Mouse (Mus musculus) cerebellum, adult 18-20 months (tissue): ENCODE results near the gene Ndufaf1.
"Not testable (repeated sequence)": the region's sequence is repeated elsewhere in the genome, so short reads cannot be mapped to it uniquely, and the experiment has no call there.

Source experiments
- DNase-seq, 2 experiments: peaks; one replicate each; pipeline ENCODE4 v3.0.0; 2021

Ndufaf1 gene

GRCm38 (mm10) chr2:119662220-119663182, at the start of gene Ndufaf1:
TSS of gene Ndufaf1 (minus strand) at chr2:119662827.
- DNase-seq = peak; percentile 78 to 86

GRCm38 (mm10) chr2:119710011-119710410, 47.4 kb upstream of the Ndufaf1 start:
- no peak for DNase-seq

DNA sequence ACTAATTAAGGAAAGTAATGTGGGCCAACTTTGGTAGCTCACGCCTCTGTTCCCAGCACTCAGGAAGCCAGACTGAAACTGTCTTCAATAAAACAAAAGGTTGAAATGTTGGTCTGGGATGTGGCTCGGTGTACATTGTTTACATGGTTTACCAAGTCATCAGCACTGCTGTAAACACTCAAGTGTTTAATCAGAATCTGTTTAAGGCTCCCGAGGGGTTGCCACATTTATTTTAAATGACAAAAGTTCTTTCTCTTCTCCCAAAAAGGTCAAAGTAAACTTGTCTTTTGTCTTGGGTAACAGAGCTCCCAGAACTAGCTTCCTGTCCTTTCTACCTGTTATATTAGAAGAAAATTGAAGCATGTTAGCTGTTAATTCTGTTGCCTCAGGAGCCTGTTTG, 45.0 kb upstream of the Ndufaf1 start:
- DNase-seq = no peak

DNA sequence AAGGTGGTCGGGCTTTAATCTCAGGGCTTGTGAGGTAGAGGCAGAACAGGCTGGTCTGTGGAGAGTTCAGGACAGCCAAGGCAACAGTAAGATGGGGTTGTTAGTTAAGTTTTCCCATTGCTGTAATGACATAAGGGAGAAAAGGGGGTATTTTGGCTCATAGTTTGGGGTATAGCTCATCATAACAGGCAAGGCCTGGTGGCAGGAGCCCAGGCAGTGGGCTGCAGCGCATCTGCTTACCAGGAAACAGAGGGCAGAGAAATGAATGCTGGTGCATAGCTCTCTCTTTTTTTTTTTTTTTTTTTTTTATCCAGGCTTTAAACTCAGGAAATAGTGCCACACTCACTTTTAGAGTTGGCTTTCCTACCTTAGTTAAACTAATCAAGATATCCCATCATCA, 40.5 kb upstream of the Ndufaf1 start:
- no peak for DNase-seq

DNA sequence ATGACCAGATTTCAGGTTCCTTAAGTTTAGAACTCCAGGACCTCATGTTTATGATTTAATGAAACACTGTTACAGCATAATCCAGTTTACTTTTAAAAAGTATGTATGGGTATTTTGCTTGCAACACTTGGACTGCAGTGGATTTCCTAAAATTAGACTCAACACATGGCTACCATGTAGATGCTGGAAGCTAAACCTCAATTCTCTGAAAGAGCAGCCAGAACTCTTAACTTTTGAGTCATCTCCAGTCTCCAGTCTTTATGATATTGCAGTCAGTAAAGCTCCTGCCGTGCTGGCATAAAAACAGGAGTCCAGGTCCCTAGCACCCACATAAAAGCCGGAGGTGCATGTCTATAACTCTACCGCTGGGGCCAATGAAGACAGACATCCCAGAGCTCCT, 37.3 kb upstream of the Ndufaf1 start:
- no peak for DNase-seq

DNA sequence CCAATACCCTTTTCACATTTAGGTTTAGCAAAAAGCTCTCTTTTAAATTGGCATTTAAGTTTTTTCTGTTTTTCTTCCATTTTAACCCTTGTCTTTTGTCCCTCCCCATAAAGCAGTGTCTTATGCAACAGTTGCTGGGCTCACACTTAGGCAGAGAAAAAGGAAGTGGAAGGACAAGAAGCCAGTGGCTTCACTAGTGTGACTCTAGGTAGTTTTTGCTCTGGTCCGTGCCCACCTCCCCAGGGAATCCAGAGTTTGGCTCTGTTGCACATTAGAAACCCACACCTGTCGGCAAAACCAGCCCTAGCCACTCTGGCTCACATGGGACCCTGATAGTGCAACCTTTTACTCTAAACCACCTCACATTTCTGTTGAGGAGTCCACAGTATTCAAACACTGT, 35.8 kb upstream of the Ndufaf1 start:
- DNase-seq = no peak

DNA sequence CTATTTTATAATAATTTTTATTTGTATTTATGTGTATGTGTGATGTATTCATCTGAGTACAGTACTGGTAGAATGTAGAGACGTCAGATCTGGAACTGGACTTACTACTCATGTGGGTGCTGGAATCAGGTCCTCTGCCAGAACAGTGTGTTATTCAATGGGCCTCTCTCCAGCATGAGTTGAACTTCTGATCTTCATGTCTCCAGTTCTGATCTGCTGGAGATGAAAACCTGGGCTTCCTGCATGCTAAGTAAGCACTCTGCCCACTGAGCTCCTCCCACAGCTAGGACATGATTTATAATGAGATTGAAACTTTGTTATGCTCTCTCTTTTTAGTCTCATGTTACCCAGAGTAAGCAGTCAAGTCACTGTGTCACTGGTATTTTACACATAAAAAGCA, 33.5 kb upstream of the Ndufaf1 start:
- DNase-seq = peak in 1 of 2 experiments; percentile 4

GRCm38 (mm10) chr2:119694826-119695225, 32.2 kb upstream of the Ndufaf1 start:
- no peak for DNase-seq

- DNase-seq = no peak
Observed at GRCm38 (mm10) chr2:119692003-119692701, 29.5 kb upstream of the Ndufaf1 start.

- DNase-seq = no peak
Observed at GRCm38 (mm10) chr2:119683706-119684105, 21.1 kb upstream of the Ndufaf1 start.

- no peak for DNase-seq
Observed at GRCm38 (mm10) chr2:119675831-119676230, 13.2 kb upstream of the Ndufaf1 start.

DNA sequence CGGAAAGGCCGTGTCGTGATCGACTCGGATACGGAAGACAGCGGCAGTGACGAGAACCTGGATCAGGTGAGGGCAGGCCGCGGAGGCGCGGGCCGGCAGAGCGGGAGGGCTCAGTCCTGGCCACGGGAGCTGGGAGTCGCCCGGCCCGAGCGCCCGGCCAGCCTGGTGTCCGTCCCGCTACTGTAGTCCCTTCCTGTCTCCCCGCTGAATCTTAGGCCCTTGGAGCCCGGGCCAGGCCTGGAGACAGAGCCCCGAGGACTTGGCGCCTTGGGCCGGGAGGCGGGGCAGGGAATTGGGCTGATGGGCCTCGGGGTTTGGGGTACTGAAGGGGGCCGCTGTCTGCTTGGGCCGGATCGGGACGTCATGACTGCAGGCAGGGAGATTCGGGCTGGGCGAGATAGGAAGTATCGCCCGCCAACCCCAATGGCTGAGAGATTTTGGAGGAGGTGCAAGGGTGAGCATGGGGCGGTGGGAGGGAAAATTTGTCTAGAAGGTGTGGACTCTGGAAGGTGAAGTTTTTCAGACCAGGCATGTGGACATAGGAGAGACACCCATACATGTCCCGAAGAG, 12.7 kb upstream of the Ndufaf1 start:
- no peak for DNase-seq

GRCm38 (mm10) chr2:119674525-119675214, 12.0 kb upstream of the Ndufaf1 start, which contains the start of gene Rtf1:
TSS of gene Rtf1 (plus strand) at chr2:119675068.
- peak; percentile 93 to 99 for DNase-seq

DNA sequence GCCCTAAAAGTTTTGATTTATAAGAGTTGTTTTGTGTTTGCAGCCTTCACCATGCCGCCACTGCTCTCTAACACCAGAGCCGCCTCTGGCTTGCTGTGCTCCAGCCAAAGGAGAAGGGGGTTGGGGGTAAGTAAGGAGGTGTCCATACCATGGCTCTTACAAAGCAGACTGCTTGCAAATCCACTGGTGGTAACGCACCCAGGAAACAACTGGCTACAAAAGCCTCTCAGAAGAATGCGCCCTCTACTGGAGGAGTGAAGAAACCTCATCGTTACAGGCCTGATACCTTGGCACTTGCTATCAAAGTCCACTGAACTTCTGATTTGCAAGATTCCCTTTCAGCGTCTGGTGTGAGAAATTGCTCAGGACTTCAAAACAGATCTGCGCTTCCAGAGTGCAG, 6.4 kb upstream of the Ndufaf1 start:
- DNase-seq = no peak

GRCm38 (mm10) chr2:119665744-119666143, 3.1 kb upstream of the Ndufaf1 start:
- DNase-seq = not testable (repeated sequence)

DNA sequence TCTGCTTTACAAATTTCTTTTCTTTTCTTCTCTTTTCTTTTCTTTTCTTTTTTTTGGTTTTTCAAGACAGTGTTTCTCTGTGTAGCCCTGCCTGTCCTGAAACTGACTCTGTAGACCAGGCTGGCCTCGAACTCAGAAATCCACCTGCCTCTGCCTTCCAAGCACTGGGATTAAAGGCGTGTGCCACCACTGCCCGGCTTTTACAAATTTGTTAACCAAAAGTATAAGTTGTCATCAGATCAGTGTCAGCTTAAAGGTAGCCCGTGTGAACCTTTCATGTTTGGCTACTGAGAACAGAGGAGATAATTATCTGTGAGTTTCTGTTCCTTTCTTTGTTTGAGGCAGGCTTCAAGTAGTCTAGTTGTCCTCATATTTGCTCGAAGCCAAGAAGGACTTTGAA, 18.4 kb downstream of the Ndufaf1 start:
- DNase-seq = no peak

DNA sequence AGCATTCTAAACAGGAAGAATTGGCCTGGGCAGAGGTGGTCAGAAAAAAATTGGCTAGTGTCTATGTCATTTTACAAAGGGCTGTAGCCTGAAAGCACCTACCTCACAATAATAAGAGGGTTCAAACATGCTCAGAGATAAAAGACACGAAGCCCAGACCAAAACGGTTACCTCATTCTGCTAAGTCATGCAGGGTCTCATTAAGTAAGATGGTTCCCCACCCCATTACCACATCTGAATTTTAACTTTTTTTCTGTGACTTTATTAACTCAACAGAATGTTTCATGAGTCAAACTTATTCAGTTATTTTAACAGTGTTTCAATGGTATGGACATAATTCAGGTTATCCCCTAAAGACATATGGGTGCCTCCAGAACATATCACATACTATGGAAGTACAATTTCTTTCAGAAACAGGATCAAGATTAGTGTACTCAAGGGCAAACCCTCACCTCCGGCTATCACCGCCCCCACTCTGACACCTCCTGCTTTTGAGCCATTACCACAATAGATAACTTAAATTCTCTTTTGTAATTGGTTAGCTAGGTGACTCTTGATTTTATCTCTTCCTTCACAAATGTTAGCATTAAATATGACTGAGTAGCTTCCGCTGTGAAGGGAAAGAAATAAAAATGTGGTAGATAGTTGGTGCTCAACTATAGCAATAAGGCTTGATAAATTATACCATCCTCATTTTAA, 21.3 kb downstream of the Ndufaf1 start:
- DNase-seq = no peak

DNA sequence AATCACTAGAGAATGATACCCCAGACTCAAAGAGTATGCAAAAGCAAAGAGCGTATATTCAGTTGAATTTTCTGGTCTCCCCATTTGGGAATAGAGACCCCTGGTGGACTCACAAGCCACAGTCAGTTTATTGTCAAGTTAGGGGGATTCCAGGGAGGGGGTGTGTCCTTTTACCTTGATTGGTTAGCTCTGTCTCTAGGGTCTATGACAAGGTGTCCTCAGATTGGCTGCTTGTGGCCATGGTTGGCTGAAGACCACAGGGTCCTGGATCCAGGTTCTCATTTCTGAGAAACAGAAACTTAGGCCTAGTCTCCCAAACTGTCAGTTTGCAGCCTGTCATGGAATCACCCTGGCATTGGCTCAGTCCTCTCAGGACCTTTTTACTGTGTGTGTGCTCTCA, 25.8 kb downstream of the Ndufaf1 start:
- no peak for DNase-seq

- DNase-seq = no peak
Observed at GRCm38 (mm10) chr2:119621302-119621701, 41.3 kb downstream of the Ndufaf1 start.

GRCm38 (mm10) chr2:119619002-119619401, 43.6 kb downstream of the Ndufaf1 start:
- not testable (repeated sequence) for DNase-seq

DNA sequence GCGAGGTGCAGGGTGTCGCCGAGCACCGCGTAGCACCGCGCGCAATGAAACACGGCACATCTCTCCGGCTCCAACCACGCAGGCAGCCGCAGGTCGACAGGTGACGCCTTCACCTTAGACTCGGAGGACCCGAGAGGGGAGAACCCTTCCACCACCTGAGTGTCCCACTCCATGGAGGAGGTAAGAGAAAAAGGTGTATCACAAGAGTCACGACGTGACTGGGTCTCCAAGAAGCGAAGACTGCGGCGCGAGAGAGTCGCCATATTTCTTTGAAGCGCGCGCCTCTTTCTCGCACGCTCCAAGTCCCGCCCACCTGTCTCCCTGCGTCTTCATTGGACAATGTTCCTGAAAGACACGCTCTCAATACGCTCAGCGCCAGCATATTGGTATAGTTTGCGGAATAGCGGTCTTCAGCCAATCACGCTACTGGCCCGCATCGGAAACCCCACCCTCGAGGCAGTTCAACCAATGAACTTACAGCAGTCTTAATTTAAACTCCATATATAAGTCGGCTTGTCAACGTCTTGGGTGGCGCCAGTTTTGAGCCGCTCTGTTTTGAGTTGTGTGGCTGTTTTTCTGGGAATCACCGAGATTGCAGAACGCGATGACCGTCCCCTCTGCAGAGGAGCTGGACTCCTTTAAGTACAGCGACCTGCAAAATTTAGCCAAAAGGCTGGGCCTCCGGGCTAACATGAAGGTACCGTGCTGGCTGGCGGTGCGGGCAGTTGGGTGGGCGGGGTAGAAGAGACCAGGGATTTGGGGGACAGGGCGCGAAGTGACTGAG, 44.2 kb downstream of the Ndufaf1 start, which contains the start of the genes Nusap1 and Oip5:
TSS of gene Nusap1 (plus strand) at position 100 of the 784 bp plus-strand sequence.
TSS of gene Oip5 (minus strand) at position 271 of the 784 bp plus-strand sequence.
- DNase-seq = peak; percentile 89 to 96
